Mouse (Mus musculus): ENCODE results near the gene Pnp. TPM values are rescaled to one million over a fixed set of nuclear protein-coding genes. Genes with fewer than 3 reads are reported as not detected.

Gene Pnp
- total RNA-seq (2023) = 10 to 100 TPM; 71.3 to 77.4 TPM

DNA sequence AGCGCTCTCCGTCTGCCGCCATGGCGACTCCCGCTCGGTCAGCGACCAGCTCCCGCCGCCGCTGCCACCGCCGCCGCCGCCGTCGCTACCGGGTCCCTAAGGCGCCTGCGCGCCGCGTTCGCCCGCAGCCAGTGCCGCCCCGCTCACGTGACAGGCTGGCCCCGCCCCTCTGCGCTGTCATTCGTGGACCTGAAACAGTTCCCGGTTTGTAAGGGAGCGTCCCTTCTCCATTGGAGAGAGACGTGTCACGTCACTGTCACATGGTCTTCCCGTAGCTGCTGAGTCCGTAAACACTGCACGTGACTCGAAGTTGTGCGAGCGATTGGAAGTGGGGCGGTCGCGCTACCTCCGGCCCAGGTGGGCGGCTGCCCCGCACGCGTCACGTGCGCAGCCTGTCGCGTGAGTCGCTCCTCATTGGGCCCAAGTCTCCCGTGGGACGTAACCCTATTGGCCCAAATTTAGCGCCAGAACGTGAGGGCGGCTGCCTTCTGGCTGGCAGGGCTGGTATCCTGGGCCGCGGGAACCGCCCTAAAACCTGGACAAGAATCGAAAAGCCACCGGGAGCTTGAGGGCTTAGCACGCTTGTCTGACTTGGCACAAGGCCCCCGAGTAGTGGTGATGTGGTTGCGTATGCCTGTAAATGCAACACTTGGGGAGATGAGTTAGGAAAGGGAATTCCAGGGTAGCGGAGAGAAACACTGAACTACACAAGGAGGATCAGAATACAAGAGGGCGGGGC lies at the start of gene Pnp, which contains the start of gene Pip4p1:
Gene Pnp, plus strand, starts transcription at position 329 of the 739 bp plus-strand sequence.
Gene Pip4p1, minus strand, starts transcription at position 103 of the 739 bp plus-strand sequence.

DNA sequence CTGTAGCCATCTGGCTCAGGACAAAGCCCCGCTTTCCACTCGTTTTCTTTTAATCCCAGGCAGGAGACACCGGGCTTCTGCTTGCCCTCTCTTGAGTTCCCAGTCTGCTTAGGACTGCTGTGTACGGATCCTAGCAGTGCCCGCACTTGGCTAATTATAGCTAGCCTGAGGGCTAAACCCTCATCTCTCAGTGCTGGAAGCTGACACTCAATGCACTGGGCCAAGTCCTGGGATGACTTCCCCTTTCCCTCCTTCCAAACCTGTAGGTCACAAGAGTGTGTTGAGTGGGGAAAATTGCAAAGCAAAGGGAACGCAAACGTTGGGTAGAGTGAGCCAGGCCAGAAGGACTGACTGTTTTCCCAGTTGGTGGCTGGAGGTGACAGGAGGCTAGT lies 33.5 kb upstream of the Pnp start, which contains the start of gene Klhl33:
Gene Klhl33, minus strand, starts transcription at position 134 of the 392 bp plus-strand sequence.

DNA sequence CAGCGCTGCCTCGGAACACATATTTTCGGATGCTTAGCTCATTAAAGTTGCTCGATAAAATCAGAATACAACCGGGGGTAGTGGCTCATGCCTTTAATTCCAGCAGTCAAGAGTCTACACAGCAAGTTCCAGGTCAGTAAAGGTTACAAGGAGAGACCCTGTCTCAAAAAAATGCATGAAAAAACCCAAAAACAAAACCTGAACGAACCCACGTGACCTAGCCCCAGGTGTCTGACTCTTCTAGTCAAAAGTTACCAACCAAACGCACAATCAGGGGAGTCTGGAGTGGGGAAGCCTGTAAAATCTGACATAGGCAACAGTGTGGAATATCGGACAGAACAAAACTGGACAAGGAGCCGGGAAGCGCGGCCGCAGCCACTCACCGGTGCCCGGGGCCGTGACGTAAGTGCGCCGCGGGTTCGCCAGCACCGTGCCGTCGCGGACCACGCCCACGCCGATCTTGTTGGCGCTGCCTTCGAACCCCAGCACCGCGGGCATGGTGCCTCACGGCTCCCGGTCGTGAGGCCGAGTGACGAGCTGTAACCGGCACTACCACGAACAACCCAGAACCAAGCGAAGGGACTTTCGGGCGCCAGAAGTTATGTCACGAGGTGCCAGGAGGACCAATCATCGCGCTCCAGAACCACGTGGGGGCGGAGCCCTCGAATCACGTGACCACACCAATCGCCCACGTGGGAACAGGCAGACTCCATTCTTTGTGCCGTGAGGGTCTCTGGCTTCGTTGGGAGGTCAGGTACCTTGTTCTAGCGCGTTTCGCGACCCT lies 6.4 kb upstream of the Pnp start, which contains the start of the genes Osgep and Apex1:
Gene Osgep, minus strand, starts transcription at position 613 of the 784 bp plus-strand sequence.
Gene Apex1, plus strand, starts transcription at position 688 of the 784 bp plus-strand sequence.

DNA sequence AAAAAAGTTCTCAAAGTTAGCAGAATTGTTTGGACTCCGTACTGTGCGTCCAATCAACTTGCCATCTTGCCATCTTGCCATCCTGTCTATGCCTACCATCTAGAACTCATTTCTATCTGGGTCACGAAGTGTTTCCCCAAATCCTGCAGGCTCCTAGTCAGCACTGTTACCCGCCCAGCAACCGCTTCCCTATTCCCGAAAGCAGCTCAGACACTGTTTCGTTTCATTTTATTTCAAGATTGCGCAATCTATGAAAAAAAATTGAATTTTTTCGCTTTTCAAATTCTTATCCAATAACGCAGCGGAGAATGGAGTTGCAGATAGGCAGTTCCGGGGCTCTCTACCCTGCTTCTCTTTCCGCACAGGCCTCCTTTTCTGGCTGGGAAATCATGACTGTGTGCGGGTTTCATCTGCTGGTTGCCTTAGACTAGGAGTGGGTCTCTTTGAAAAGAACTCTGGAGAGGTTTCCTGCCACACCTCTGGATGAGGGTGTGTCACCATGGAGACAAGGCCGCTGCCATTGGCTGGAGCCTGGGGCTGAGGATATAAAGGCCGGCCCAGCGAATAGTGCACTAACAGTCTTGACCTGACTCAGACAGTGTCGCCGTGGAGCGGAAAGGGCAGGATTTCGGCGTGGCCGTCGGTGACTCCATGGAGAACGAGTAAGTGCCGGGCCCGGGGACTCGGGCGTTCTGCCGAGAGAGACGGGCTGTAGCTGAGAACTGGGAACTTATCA lies 13.2 kb downstream of the Pnp start, which contains the start of gene Gm49342:
Gene Gm49342, plus strand, starts transcription at position 586 of the 736 bp plus-strand sequence.

DNA sequence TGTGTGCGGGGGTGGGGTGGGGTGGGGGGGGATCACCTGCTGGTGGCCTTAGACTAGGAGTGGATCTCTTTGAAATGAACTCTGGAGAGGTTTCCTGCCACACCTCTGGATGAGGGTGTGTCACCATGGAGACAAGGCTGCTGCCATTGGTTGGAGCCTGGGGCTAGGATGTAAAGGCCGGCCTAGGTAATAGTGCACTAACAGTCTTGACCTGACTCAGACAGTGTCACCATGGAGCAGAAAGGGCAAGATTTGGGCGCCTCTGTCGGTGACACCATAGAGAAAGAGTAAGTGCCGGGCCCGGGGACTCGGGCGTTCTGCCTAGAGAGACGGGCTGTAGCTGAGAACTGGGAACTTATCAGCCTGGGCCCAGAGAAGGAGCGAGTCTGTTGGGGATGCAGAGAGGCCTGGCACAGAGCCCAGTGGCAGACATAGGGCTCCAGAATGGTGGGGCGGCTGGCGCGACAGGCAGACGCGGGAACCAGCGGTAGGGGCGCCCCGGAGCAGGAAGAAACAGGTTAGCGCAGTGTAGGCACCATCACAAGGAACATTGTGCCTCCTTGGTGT lies 25.1 kb downstream of the Pnp start, which contains the start of gene Pnp2:
Gene Pnp2, plus strand, starts transcription at position 51 of the 567 bp plus-strand sequence.

DNA sequence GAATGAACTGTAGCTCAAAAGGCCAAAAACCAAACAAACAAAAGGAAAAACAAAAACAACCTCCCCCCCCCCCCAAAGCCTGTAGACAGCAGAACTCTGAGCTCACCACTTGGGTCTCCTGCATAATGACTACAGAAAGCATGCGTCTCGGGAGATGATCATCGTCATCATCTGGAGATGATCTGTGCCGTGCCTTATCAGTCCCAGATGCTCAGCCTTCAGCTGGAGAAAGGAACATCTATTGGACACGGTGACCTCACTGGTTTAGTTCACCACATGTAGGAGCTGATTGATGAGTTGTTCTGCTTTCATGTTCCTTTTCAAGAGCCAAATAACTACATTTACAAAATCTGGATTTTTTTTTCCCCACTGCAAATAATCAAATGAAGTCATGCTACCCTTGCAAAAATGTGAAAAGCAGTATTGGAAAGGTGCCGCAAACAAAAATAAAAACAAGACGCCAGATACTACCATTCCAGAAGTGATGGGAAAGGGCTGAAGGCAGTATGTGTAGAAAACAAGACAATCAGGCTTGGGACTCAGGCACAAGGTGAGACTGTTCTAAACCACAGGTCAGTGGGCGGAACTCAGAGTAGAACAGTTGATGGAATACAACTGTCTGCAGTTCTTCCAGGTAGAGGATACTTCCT lies 76.4 kb downstream of the Pnp start, which contains the start of gene Rnase10:
Gene Rnase10, plus strand, starts transcription at position 600 of the 650 bp plus-strand sequence.

Other genes with a start within 250 kb of the Pnp start
- not detected for gene Olfr747, start 237.9 kb upstream of the Pnp start, total RNA-seq (2023)
- gene Olfr748, start 223.7 kb upstream of the Pnp start, total RNA-seq (2023) = not detected
- gene Olfr749, start 186.0 kb upstream of the Pnp start, total RNA-seq (2023) = not detected
- 10 to 100 TPM; 49.2 to 50.8 TPM for gene Ttc5, start 145.6 kb upstream of the Pnp start, total RNA-seq (2023)
- not detected for gene Ccnb1ip1, start 123.3 kb upstream of the Pnp start, total RNA-seq (2023)
- gene Parp2, start 123.2 kb upstream of the Pnp start, total RNA-seq (2023) = 10 to 100 TPM; 49.7 to 63.6 TPM
- 100 to 1,000 TPM; 191 to 197 TPM for gene Tep1, start 60.5 kb upstream of the Pnp start, total RNA-seq (2023)
- gene Klhl33, start 33.6 kb upstream of the Pnp start, total RNA-seq (2023) = under 1 TPM; 0.79 to 0.94 TPM
- gene Osgep, start 6.2 kb upstream of the Pnp start, total RNA-seq (2023) = 10 to 100 TPM; 43.9 to 48.1 TPM
- gene Apex1, start 6.1 kb upstream of the Pnp start, total RNA-seq (2023) = 10 to 100 TPM; 26.9 to 33.2 TPM
- gene Pip4p1, start 226 bp upstream of the Pnp start, total RNA-seq (2023) = 100 to 1,000 TPM; 146 TPM
- 10 to 100 TPM; 60.0 to 85.2 TPM for gene Gm49342, start 13.4 kb downstream of the Pnp start, total RNA-seq (2023)
- 1 to 10 TPM; 3.4 to 4.7 TPM for gene Pnp2, start 24.9 kb downstream of the Pnp start, total RNA-seq (2023)
- gene Rnase10, start 76.7 kb downstream of the Pnp start, total RNA-seq (2023) = not detected
- gene Rnase9, start 110.8 kb downstream of the Pnp start, total RNA-seq (2023) = not detected
- gene Rnase11, start 119.1 kb downstream of the Pnp start, total RNA-seq (2023) = not detected
- 1 to 10 TPM; 1.8 to 3.1 TPM for gene Rnase12, start 126.6 kb downstream of the Pnp start, total RNA-seq (2023)
- gene Olfr750, start 143.4 kb downstream of the Pnp start, total RNA-seq (2023) = not detected
- 10 to 100 TPM; 19.2 to 20.8 TPM for gene Rnase4, start 160.0 kb downstream of the Pnp start, total RNA-seq (2023)
- gene Ang, start 160.1 kb downstream of the Pnp start, total RNA-seq (2023) = 1 to 10 TPM; 8.5 to 9.2 TPM
- gene Eddm3b, start 183.3 kb downstream of the Pnp start, total RNA-seq (2023) = not detected
- 100 to 1,000 TPM; 121 to 138 TPM for gene Rnase6, start 192.8 kb downstream of the Pnp start, total RNA-seq (2023)
- under 1 TPM; 0.50 to 0.73 TPM for gene Rnase1, start 215.7 kb downstream of the Pnp start, total RNA-seq (2023)
- gene Rnase2b, start 231.2 kb downstream of the Pnp start, total RNA-seq (2023) = 1 to 10 TPM; 1.2 to 1.4 TPM